Mouse (Mus musculus): ENCODE data around the gene Copa. TPM values are rescaled to one million over a fixed set of nuclear protein-coding genes. Genes with fewer than 3 reads are reported as not detected.

Gene Copa
- polyA plus RNA-seq (2012; ENCODE audit: low replicate concordance): 14.1 and 20.1 TPM in 2 replicates

DNA sequence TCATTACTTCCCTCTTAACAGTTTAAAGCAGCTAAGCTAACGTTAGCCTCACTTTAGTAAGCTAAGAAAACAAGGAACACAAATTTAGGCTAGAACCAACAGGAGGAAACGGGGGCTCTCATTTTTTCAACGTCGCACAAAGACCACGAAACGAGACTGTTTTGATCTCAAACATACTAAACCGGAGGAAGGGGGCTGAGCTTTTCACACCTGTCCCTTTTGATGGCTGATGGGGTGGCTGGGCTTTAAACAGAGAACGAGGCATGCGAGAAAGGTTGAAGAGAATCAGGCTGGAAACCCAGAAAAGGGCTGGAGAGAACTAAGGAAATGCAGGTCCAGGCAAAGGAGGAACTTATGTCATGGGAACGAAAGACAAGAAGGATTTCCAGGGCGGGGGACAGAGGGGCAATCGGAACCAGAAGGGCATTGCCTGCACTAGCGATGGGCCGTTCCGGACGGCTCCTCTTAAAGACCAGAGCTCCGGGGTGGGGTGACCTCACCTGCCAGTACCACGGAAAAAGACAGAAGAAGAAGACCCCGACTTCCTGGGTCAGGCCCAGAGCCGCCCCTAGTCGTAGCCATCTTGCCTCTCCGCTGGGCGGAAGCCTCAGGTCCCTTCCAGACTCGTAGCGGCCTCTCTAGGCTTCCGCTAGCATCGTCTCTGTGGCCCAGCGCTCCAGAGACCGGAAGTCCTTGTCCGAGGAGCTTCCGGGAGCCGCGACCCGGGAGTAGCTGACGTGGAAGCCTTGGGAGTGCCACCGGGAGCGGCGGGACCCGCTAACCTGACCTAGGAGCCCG lies at the start of gene Copa, which contains the start of gene Ncstn:
Gene Copa (plus strand): TSS at position 429 of the 798 bp plus-strand sequence.
Gene Ncstn (minus strand): TSS at position 695 of the 798 bp plus-strand sequence.

DNA sequence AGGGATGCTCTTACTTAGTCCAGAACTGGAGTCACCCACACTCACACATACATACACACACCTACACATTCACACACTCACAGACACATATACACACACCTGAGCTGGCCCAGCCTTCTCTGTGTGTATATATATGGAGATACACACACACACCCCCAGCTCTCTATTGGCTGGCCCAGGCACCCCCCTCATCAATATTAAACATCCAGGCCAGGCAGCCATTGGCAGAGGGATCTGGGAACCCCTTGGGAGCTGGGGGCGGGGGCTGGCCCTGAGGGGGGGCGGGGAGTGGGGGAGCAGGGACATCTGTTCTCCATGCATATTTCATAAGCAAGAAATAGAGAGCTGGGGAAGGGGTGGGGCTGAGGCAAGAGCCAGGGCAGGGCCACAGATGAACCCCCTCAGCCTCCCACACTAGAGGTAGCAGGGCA lies 24.8 kb upstream of the Copa start, which contains the start of gene Nhlh1:
Gene Nhlh1 (minus strand): TSS at position 83 of the 431 bp plus-strand sequence.

DNA sequence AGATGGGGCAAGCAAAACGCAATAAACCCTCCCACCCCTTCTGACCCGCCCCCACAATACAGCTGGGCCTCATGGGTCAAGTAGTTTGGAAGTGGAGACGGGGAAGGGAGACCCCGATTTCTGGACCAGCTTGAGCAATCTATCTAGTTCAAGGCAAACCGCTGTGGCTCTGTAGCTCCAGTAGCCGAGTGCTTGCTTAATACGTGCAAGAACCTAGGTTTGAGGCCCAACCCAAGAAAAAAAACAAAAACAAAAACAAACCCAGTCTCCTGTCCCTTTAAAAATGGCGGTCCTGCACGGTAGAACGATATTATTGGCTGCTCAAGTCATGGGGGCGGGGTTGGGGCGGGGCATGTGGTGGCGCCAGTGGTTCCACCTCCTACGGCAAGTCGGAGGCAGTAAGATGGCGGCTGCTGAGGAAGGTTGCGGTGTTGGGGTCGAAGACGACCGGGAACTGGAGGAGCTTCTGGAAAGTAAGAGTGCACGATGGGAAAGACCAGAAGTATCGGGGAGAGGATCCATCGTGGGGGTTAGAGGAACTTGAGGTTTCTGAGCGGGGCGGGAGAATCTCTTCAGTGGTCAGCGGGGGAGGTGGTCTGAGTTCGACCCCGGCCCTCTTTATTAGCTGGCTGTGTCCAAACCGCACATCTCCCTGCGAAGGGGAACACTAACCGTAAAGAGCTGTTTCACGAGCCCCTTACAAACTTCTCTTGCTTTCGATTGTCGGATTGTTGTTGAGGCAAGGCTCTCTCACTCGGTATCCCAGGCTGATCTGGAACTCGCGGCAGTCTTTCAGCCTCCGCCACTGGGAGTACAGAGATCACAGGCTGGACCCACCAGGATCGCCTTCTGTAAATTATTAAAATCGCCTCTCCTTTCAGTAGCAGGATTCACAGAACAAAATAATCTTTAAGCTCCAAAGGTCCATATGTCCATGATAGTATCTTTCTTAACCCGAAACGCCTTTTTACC lies 44.3 kb downstream of the Copa start, which contains the start of gene Pex19:
Gene Pex19 (plus strand): TSS at position 380 of the 972 bp plus-strand sequence.

GRCm38 (mm10) chr1:172147835-172148278 lies 65.5 kb downstream of the Copa start, which contains the start of gene Dcaf8:
Gene Dcaf8 (plus strand): TSS chr1:172148084.

Other genes with a start within 250 kb of the Copa start
- 0.41 and 1.3 TPM in 2 replicates for gene Cd84, start 242.8 kb upstream of the Copa start, polyA plus RNA-seq (2012; ENCODE audit: low replicate concordance)
- gene Gm10521, start 186.9 kb upstream of the Copa start, polyA plus RNA-seq (2012; ENCODE audit: low replicate concordance): 0.09 TPM in 1 of 2 replicates, not detected in the other
- 0.90 and 3.1 TPM in 2 replicates for gene Slamf6, start 165.0 kb upstream of the Copa start, polyA plus RNA-seq (2012; ENCODE audit: low replicate concordance)
- gene Vangl2, start 54.1 kb upstream of the Copa start, polyA plus RNA-seq (2012; ENCODE audit: low replicate concordance): 0.93 and 1.9 TPM in 2 replicates
- gene Nhlh1, start 25.0 kb upstream of the Copa start, polyA plus RNA-seq (2012; ENCODE audit: low replicate concordance): 0.14 TPM in 1 of 2 replicates, not detected in the other
- 3.6 and 8.9 TPM in 2 replicates for gene Ncstn, start 266 bp downstream of the Copa start, polyA plus RNA-seq (2012; ENCODE audit: low replicate concordance)
- 6.4 and 23.3 TPM in 2 replicates for gene Pex19, start 44.2 kb downstream of the Copa start, polyA plus RNA-seq (2012; ENCODE audit: low replicate concordance)
- gene Dcaf8, start 65.6 kb downstream of the Copa start, polyA plus RNA-seq (2012; ENCODE audit: low replicate concordance): 53.7 and 56.5 TPM in 2 replicates
- 5.8 and 19.2 TPM in 2 replicates for gene Pea15a, start 124.3 kb downstream of the Copa start, polyA plus RNA-seq (2012; ENCODE audit: low replicate concordance)
- gene Casq1, start 137.3 kb downstream of the Copa start, polyA plus RNA-seq (2012; ENCODE audit: low replicate concordance): not detected in 2 replicates
- gene Atp1a4, start 175.9 kb downstream of the Copa start, polyA plus RNA-seq (2012; ENCODE audit: low replicate concordance): not detected in 2 replicates
- 58.3 and 81.1 TPM in 2 replicates for gene Igsf8, start 179.1 kb downstream of the Copa start, polyA plus RNA-seq (2012; ENCODE audit: low replicate concordance)
- gene Atp1a2, start 215.5 kb downstream of the Copa start, polyA plus RNA-seq (2012; ENCODE audit: low replicate concordance): not detected in 2 replicates
- 0.41 and 0.50 TPM in 2 replicates for gene Kcnj9, start 246.8 kb downstream of the Copa start, polyA plus RNA-seq (2012; ENCODE audit: low replicate concordance)

Data from leukemia stem cell, adult 10-12 weeks (primary cell).